Mouse (Mus musculus) MEL (cell line): ENCODE measurements at regions not wholly inside any gene's neighbourhood (a gene's known extent, or its start where the extent isn't known, plus 50 kb on each side); places are given as distances from the start of the nearest gene placed in this dataset.

Experiments
- DNase-seq: peaks from one replicate; pipeline ENCODE4 v3.0.0; 2011; ENCODE audit warnings: low read depth, low spot score
- H3K27ac ChIP-seq: 2 replicates; pipeline ENCODE4 v1.5.1; 2012; ENCODE audit warnings: low read depth, mild to moderate bottlenecking, control low read depth, low read length, moderate library complexity; ENCODE audit not compliant: control insufficient read depth
- H3K27me3 ChIP-seq, 2 experiments: fragments of 150-350 bp in 1 of 2; sonication (generic) in 1 of 2; 2 replicates each; pipeline ENCODE4 v1.6.1; 2012; ENCODE audit warnings: low read length in 2 of 2, mild to moderate bottlenecking in 2 of 2, improper control_type of control experiment in 1 of 2, moderate library complexity in 1 of 2; ENCODE audit not compliant: insufficient read depth in 2 of 2, control insufficient read depth in 1 of 2
- H3K36me3 ChIP-seq, 2 experiments: 2 replicates each; pipeline ENCODE4 v1.6.1; 2012 to 2014; ENCODE audit warnings: low read length in 2 of 2, improper control_type of control experiment in 1 of 2, inconsistent platforms in 1 of 2, mild to moderate bottlenecking in 1 of 2; ENCODE audit not compliant: insufficient read depth in 2 of 2, control insufficient read depth in 1 of 2
- H3K4me1 ChIP-seq, 2 experiments: fragments of 150-350 bp in 1 of 2; sonication (generic) in 1 of 2; 2 replicates each; pipeline ENCODE4 v1.6.1; 2012; ENCODE audit warnings: low read length in 2 of 2, improper control_type of control experiment in 1 of 2, mild to moderate bottlenecking in 1 of 2; ENCODE audit not compliant: insufficient read depth in 2 of 2, control insufficient read depth in 1 of 2
- H3K4me3 ChIP-seq, 2 experiments: fragments of 150-350 bp in 1 of 2; sonication (generic) in 1 of 2; 2 replicates each; pipeline ENCODE4 v1.5.1; 2012; ENCODE audit warnings: low read depth in 2 of 2, low read length in 2 of 2, mild to moderate bottlenecking in 2 of 2, moderate library complexity in 2 of 2, control low read depth in 1 of 2, improper control_type of control experiment in 1 of 2; ENCODE audit not compliant: control insufficient read depth in 1 of 2, insufficient read depth in 1 of 2
- H3K79me2 ChIP-seq: 2 replicates; pipeline ENCODE4 v1.6.1; 2012; ENCODE audit warnings: mild to moderate bottlenecking, low read length, moderate library complexity; ENCODE audit not compliant: control insufficient read depth, poor library complexity, insufficient read depth
- H3K9ac ChIP-seq: 2 replicates; pipeline ENCODE4 v1.6.1; 2012; ENCODE audit warnings: low read depth, mild to moderate bottlenecking, control low read depth, low read length, moderate library complexity; ENCODE audit not compliant: control insufficient read depth, poor library complexity, severe bottlenecking
- H3K9me3 ChIP-seq: fragments of 150-350 bp; sonication (generic); replicated peaks from 2 replicates; pipeline ENCODE4 v1.6.1; 2012; ENCODE audit warnings: mild to moderate bottlenecking, low read length, improper control_type of control experiment, moderate library complexity; ENCODE audit not compliant: insufficient read depth
- BHLHE40 ChIP-seq: IDR thresholded peaks from 2 replicates; pipeline ENCODE4 v1.6.1; 2012; ENCODE audit warnings: low read depth, mild to moderate bottlenecking, inconsistent platforms, low read length, improper control_type of control experiment, borderline replicate concordance
- CHD2 ChIP-seq: IDR thresholded peaks from 2 replicates; pipeline ENCODE4 v1.6.1; 2011; ENCODE audit warnings: low read length, improper control_type of control experiment
- CTCF ChIP-seq, 3 experiments: IDR thresholded peaks in 2 of 3; conservative IDR thresholded peaks in 1 of 3; 2 replicates each; pipeline ENCODE4 v1.5.1; 2011 to 2012; ENCODE audit warnings: low read length in 3 of 3, low read depth in 2 of 3, mild to moderate bottlenecking in 2 of 3, improper control_type of control experiment in 1 of 3, inconsistent platforms in 1 of 3, mixed read lengths in 1 of 3, moderate library complexity in 1 of 3; ENCODE audit not compliant: control insufficient read depth in 1 of 3, insufficient read depth in 1 of 3, poor library complexity in 1 of 3, severe bottlenecking in 1 of 3
- E2F4 ChIP-seq: IDR thresholded peaks from 2 replicates; pipeline ENCODE4 v1.6.1; 2011; ENCODE audit warnings: low read depth, low read length, improper control_type of control experiment, borderline replicate concordance
- ELF1 ChIP-seq: IDR thresholded peaks from 2 replicates; pipeline ENCODE4 v1.6.1; 2014; ENCODE audit warnings: low read depth, mild to moderate bottlenecking, inconsistent platforms, low read length, improper control_type of control experiment, moderate library complexity
- GATA1 ChIP-seq: IDR thresholded peaks from 2 replicates; pipeline ENCODE4 v1.6.1; 2011; ENCODE audit warnings: low read depth, low read length, improper control_type of control experiment
- HCFC1 ChIP-seq: IDR thresholded peaks from 2 replicates; pipeline ENCODE4 v1.6.1; 2012; ENCODE audit warnings: low read depth, mild to moderate bottlenecking, inconsistent platforms, low read length, improper control_type of control experiment, moderate library complexity
- JUND ChIP-seq: IDR thresholded peaks from 2 replicates; pipeline ENCODE4 v1.6.1; 2011; ENCODE audit warnings: low read depth, mild to moderate bottlenecking, improper control_type of control experiment, low read length
- KAT2A ChIP-seq: conservative IDR thresholded peaks from 2 replicates; pipeline ENCODE4 v1.6.1; 2012; ENCODE audit warnings: low read depth, low read length, improper control_type of control experiment, inconsistent platforms
- MAFK ChIP-seq: IDR thresholded peaks from 2 replicates; pipeline ENCODE4 v1.6.1; 2011; ENCODE audit warnings: low read depth, mild to moderate bottlenecking, low read length, improper control_type of control experiment, borderline replicate concordance
- MAZ ChIP-seq: IDR thresholded peaks from 2 replicates; pipeline ENCODE4 v1.6.1; 2012; ENCODE audit warnings: low read depth, mild to moderate bottlenecking, inconsistent platforms, low read length, improper control_type of control experiment
- MYB ChIP-seq: IDR thresholded peaks from 2 replicates; pipeline ENCODE4 v1.6.1; 2011; ENCODE audit warnings: mild to moderate bottlenecking, low read depth, low read length, improper control_type of control experiment
- MYC ChIP-seq: IDR thresholded peaks from 2 replicates; pipeline ENCODE4 v1.6.1; 2011; ENCODE audit warnings: low read depth, mild to moderate bottlenecking, low read length, improper control_type of control experiment, moderate library complexity
- POLR2AphosphoS5 ChIP-seq: IDR thresholded peaks from 2 replicates; pipeline ENCODE4 v1.6.1; 2012; ENCODE audit warnings: low read depth, borderline replicate concordance, mild to moderate bottlenecking, inconsistent platforms, low read length, moderate library complexity, mixed read lengths
- RAD21 ChIP-seq: IDR thresholded peaks from 2 replicates; pipeline ENCODE4 v1.6.1; 2011; ENCODE audit warnings: mild to moderate bottlenecking, low read depth, low read length, improper control_type of control experiment
- SIN3A ChIP-seq: IDR thresholded peaks from 2 replicates; pipeline ENCODE4 v1.6.1; 2012; ENCODE audit warnings: low read length, improper control_type of control experiment, inconsistent platforms
- TCF12 ChIP-seq: IDR thresholded peaks from 2 replicates; pipeline ENCODE4 v1.6.1; 2014; ENCODE audit warnings: low read depth, mild to moderate bottlenecking, inconsistent platforms, low read length, improper control_type of control experiment, moderate library complexity
- USF1 ChIP-seq: IDR thresholded peaks from 2 replicates; pipeline ENCODE4 v1.6.1; 2014; ENCODE audit warnings: low read depth, mild to moderate bottlenecking, inconsistent platforms, low read length, improper control_type of control experiment, moderate library complexity
- ZMIZ1 ChIP-seq: IDR thresholded peaks from 2 replicates; pipeline ENCODE4 v1.6.1; 2012; ENCODE audit warnings: low read depth, mild to moderate bottlenecking, inconsistent platforms, low read length, improper control_type of control experiment, moderate library complexity
- ZNF384 ChIP-seq: IDR thresholded peaks from 2 replicates; pipeline ENCODE4 v1.6.1; 2012; ENCODE audit warnings: low read depth, mild to moderate bottlenecking, inconsistent platforms, low read length, improper control_type of control experiment

DNA sequence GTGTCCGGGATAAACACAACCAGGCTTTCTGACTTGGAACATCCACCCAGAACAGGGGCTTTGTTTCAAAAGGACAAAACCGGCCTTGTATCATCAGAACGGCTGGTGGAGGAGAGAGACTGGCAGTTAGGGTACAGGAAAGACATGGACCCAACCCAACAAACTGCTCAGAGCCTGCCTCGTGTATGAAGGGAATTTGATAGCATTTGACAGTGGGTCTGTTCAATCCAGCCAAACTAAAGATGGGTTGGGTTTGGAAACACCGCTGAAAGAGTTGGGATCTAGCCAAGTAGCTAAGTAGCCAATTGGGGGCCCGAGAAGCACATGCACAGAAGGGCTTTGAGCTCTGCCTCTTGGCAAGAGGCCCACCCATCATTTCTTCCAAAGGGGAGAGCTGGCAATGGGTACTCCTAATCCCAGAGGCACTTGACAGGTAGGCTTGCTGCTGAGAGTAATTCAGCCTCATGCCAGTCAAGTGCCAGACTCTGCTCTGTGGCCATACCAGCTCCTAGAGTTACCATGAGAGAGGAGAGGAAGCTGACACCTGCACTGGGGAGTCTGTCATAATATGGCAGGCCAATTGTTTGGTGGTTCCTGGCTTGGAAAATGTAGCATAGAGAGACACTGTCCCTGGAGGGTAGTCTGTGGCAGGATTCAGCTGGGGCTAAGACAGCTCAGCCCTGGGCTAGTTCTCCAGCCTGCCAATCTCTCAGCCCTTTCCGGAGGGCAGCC is 231.1 kb upstream of the Slc24a2 start:
- Histone ChIP-seq H3K79me2 (no peaks in the 10 kb centered on the region), H3K27ac (no peak overlapping the region), H3K4me1 (no peaks in the 10 kb centered on the region), H3K4me3 (no peak overlapping the region), H3K9me3 (no peaks in the 10 kb centered on the region), H3K9ac (no peak overlapping the region), H3K27me3 (no peaks in the 10 kb centered on the region), H3K36me3 (no peaks in the 10 kb centered on the region)
- TF ChIP-seq RAD21 (no peak), ELF1 (no peak)
- no peak for DNase-seq

DNA sequence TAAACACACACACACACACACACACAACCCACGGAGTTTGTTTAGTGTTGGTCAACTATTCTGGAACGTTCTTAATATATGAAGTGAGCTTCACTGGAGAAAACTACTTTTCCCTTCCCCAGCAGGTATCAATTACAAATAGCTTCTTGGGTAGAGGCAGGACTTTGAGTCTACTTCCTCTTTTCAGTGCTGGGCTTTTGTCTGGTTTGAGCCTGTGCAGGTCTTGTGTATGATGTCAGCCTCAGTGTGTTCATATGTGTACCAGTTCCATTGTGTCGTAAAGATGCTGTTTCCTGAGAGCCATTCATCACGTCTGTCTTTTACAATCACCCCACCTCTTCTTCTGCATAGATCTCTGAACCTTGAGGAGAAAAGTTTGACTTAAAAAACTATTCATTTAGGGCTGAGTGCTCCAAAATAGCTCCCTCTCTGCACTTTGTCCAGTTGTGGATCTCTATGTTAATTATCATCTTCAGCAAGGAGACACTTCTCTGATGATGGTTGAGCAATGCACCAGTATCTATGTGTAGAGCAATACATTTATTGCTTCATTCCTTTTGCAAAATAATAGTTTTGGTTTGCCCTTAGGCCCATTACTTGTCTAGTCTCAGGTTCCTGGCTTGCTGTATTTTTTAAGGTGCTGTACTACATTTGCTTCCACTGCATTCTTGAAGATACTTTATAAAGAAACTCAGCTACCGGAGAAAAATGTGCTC is 225.7 kb upstream of the Slc24a2 start:
- peak; percentile 16 for DNase-seq
- no peaks in the 10 kb centered on the region for H3K27me3 ChIP-seq
- no peaks in the 10 kb centered on the region for H3K9me3 ChIP-seq
- H3K79me2 ChIP-seq = no peaks in the 10 kb centered on the region
- no peak overlapping the region for H3K9ac ChIP-seq
- TF ChIP-seq CTCF (IDR thresholded peaks at IDR 0.05 in 2 of 3, conservative IDR thresholded peaks at IDR 0.05 in 1 of 3; ENCODE audit: control insufficient read depth in 1 of 3, insufficient read depth in 1 of 3, low read depth in 2 of 3, low read length in 3 of 3, poor library complexity in 1 of 3, severe bottlenecking in 1 of 3) = no peak
- no peak for TF ChIP-seq ZMIZ1
- TF ChIP-seq RAD21 = no peak
- no peak for TF ChIP-seq KAT2A
- TF ChIP-seq MYB = no peak
- TF ChIP-seq GATA1 = no peak
- no peak for TF ChIP-seq MAZ
- TF ChIP-seq, all 39 proteins: peak for 0
- Histone ChIP-seq H3K27ac (no peak overlapping the region), H3K4me3 (no peak overlapping the region), H3K36me3 (no peaks in the 10 kb centered on the region), H3K4me1 (no peaks in the 10 kb centered on the region)

DNA sequence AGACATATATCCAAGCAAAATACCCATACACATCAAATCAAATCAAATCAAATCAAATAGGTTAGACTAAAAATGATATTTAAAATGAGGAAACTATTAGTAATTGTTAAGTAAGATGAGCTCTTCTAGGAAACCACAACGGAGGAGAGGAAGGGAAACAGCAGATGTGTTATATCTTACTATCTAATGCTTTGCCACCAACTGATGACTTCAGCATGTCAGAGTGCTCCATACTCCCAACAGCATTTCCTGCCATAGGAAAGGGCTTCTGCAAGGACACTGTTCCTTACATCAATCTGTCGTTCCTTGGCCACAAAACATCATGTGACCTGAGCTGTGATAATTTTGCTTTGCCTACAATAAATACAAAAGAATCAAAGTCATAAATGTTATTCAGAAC is 221.8 kb upstream of the Slc24a2 start:
- H3K4me3 ChIP-seq = no peak overlapping the region
- H3K36me3 ChIP-seq = no peaks in the 10 kb centered on the region
- no peaks in the 10 kb centered on the region for H3K4me1 ChIP-seq
- H3K9me3 ChIP-seq = no peaks in the 10 kb centered on the region
- TF ChIP-seq POLR2AphosphoS5 = no peak
- no peak for TF ChIP-seq CHD2
- no peak for TF ChIP-seq MYC
- TF ChIP-seq TCF12 = no peak
- no peak for TF ChIP-seq MAFK
- TF ChIP-seq HCFC1 = no peak
- TF ChIP-seq JUND = no peak
- TF ChIP-seq BHLHE40 = no peak
- TF ChIP-seq SIN3A = no peak
- TF ChIP-seq E2F4 = no peak
- TF ChIP-seq USF1 = no peak
- no peak for TF ChIP-seq ZNF384
- TF ChIP-seq ZMIZ1 = no peak
- DNase-seq = no peak
- no peak overlapping the region for H3K9ac ChIP-seq
- no peaks in the 10 kb centered on the region for H3K27me3 ChIP-seq
- H3K27ac ChIP-seq = no peak overlapping the region
- H3K79me2 ChIP-seq = no peaks in the 10 kb centered on the region
